Mouse (Mus musculus) ES-E14 (cell line): Measurements from ENCODE around the gene Cerkl.

Experiments
- CHD2 ChIP-seq: IDR thresholded peaks from 2 replicates; pipeline ENCODE4 v1.6.1; 2014; ENCODE audit warnings: mild to moderate bottlenecking, low read depth, low read length, inconsistent platforms
- HCFC1 ChIP-seq: IDR thresholded peaks from 2 replicates; pipeline ENCODE4 v1.6.1; 2012; ENCODE audit warnings: low read length, inconsistent platforms, borderline replicate concordance; ENCODE audit not compliant: insufficient read depth
- ZC3H11A ChIP-seq: IDR thresholded peaks from 2 replicates; pipeline ENCODE4 v1.6.1; 2012; ENCODE audit warnings: low read depth, mild to moderate bottlenecking, inconsistent platforms, low read length, borderline replicate concordance
- ZNF384 ChIP-seq: IDR thresholded peaks from 2 replicates; pipeline ENCODE4 v1.6.1; 2012; ENCODE audit warnings: low read depth, low read length, inconsistent platforms

DNA sequence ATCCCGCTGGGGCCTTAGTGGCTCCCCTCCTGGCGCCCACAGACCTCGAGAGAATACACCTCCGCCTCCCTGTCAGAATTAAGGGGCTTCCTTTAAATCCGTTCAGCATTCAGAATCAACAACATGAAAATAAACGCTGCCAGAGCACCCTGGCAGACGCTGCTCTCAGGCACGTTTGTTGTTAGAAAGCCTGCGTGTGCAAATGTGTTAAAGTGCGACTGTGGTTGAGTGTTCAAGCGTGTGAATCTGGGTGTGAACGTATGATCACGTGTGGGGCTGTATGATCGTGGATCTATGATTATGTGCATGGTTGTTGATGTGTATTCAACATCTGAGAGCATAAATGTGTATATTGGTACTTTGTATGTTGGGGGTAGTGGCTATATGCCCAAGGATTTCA is 3.5 kb upstream of the Cerkl start:
- TF ChIP-seq HCFC1 (no peak), ZNF384 (no peak), CHD2 (no peak), ZC3H11A (no peak)
